Mouse (Mus musculus) lung, postnatal 0 days (tissue): ENCODE measurements around the gene Rpl3. TPM values are rescaled to one million over a fixed set of nuclear protein-coding genes. Genes with fewer than 3 reads are reported as not detected.

Source experiments
- ATAC-seq: fragments of 200-750 bp; cut with Nextera tagmentation; 2 replicates; pipeline ENCODE4 v1.8.0; 2017; ENCODE audit warnings: moderate library complexity
- DNase-seq: peaks from one replicate; pipeline ENCODE4 v3.0.0-alpha.2; 2016; ENCODE audit warnings: low spot score
- H3K27ac ChIP-seq: fragments of 300-500 bp; sonication (generic); 2 replicates; pipeline ENCODE4 v1.5.1; 2014; ENCODE audit warnings: antibody characterized with exemption, mild to moderate bottlenecking, low read length, mixed read lengths
- H3K27me3 ChIP-seq: fragments of 300-500 bp; sonication (generic); replicated peaks from 2 replicates; pipeline ENCODE4 v1.6.1; 2014; ENCODE audit warnings: low read length, mixed read lengths; ENCODE audit not compliant: insufficient read depth
- H3K36me3 ChIP-seq: fragments of 300-500 bp; sonication (generic); 2 replicates; pipeline ENCODE4 v1.6.1; 2014; ENCODE audit warnings: low read length, mixed read lengths; ENCODE audit not compliant: insufficient read depth
- H3K4me1 ChIP-seq: fragments of 300-500 bp; sonication (generic); 2 replicates; pipeline ENCODE4 v1.6.1; 2014; ENCODE audit warnings: antibody characterized with exemption, low read depth, low read length, mixed read lengths; ENCODE audit not compliant: insufficient read depth
- H3K4me2 ChIP-seq: fragments of 300-500 bp; sonication (generic); replicated peaks from 2 replicates; pipeline ENCODE4 v1.6.1; 2014; ENCODE audit warnings: low read depth, mild to moderate bottlenecking, low read length, moderate library complexity, mixed read lengths
- H3K4me3 ChIP-seq: fragments of 300-500 bp; sonication (generic); 2 replicates; pipeline ENCODE4 v1.5.1; 2014; ENCODE audit warnings: low read depth, low read length
- H3K9ac ChIP-seq: fragments of 300-500 bp; sonication (generic); replicated peaks from 2 replicates; pipeline ENCODE4 v1.6.1; 2014; ENCODE audit warnings: low read depth, mild to moderate bottlenecking
- H3K9me3 ChIP-seq: fragments of 300-500 bp; sonication (generic); 2 replicates; pipeline ENCODE4 v1.6.1; 2016; ENCODE audit warnings: low read length, mixed read lengths
- CTCF ChIP-seq: IDR thresholded peaks from 2 replicates; pipeline ENCODE4 v1.5.1; 2016; ENCODE audit warnings: antibody characterized with exemption, mild to moderate bottlenecking
- EP300 ChIP-seq: IDR thresholded peaks from 2 replicates; pipeline ENCODE4 v1.6.1; 2016; ENCODE audit warnings: antibody characterized with exemption, mild to moderate bottlenecking, control low read depth
- WGBS: fragments of 180-500 bp; shearing (Covaris S2); extraction: QIAGEN DNeasy Blood & Tissue Kit; methylation state at CpG from one replicate; pipeline ENCODE4 v1.1.7; 2014; 5-methylcytosine and 5-hydroxymethylcytosine counted together
- microRNA-seq: library from miRNA; unstranded; fragments of <30 nt; microRNA quantifications from one replicate; pipeline ENCODE4, GENCODE M21; 2016
- polyA plus RNA-seq: library from polyadenylated mRNA; unstranded; fragments of >200 nt; fragmentation: Nextera tagmentation; extraction: Ambion mirVana; gene quantifications from 2 replicates; pipeline ENCODE4 v1.2.1, GENCODE M21; 2015

Rpl3 gene
- polyA plus RNA-seq, 1 experiment from 2014 or later, result 577 TPM

DNA sequence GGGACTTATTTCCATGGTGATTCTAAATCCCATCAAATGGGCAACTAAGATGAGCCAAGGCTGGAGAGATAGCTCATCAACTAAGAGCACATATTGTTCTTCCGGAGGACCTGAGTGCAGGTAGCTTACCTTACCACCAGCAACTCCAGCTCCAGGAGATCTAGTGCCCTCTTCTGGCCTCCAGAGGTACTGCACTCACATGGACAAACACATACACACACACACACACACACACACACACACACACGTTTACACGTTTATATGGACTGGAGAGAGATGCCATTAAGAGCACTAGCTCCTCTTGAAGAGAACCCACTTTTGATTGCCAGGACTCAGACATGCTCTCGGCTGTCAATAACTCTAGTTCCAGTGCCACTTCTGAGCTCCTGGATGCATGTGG lies 60.5 kb downstream of the Rpl3 start:
- no peak for DNase-seq
- Histone ChIP-seq H3K27ac (no peak overlapping the region), H3K4me3 (no peak overlapping the region), H3K9me3 (no peaks in the 10 kb centered on the region), H3K36me3 (no peaks in the 10 kb centered on the region), H3K27me3 (no peaks in the 10 kb centered on the region), H3K9ac (no peak overlapping the region), H3K4me1 (no peaks in the 10 kb centered on the region), H3K4me2 (no peak overlapping the region)
- ATAC-seq, result no peak
- no peak for TF ChIP-seq EP300
- TF ChIP-seq CTCF, result peak; percentile 48
- WGBS, result 91% methylated on average over 4 of the region's 4 CpGs

DNA sequence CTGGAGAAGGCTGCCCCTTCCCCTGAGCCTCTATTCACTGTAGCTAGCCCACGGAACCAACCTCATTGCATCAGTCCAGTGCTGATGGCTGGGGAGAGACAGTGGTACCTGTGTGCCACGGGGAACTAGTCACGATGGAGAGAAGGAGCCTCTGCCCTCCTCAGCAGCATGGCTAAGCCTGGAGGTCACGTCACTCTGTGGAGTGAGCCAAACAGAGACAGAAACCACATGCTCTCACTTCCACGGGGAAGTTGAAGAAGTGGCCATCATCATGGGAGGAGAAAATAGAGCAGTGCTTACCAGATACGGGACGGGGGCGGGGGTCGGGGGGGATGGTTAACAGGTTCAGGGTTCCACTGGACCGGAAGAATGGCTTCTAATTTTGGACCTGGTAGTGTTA lies 61.3 kb downstream of the Rpl3 start:
- 84% methylated on average over 10 of the region's 10 CpGs for WGBS
- Histone ChIP-seq H3K27ac (no peak overlapping the region), H3K4me2 (no peak overlapping the region), H3K27me3 (no peaks in the 10 kb centered on the region), H3K9ac (no peak overlapping the region), H3K36me3 (no peaks in the 10 kb centered on the region), H3K4me1 (no peaks in the 10 kb centered on the region), H3K4me3 (no peak overlapping the region), H3K9me3 (no peaks in the 10 kb centered on the region)
- no peak for DNase-seq
- ATAC-seq, result no peak
- TF ChIP-seq EP300, result no peak
- TF ChIP-seq CTCF, result no peak

DNA sequence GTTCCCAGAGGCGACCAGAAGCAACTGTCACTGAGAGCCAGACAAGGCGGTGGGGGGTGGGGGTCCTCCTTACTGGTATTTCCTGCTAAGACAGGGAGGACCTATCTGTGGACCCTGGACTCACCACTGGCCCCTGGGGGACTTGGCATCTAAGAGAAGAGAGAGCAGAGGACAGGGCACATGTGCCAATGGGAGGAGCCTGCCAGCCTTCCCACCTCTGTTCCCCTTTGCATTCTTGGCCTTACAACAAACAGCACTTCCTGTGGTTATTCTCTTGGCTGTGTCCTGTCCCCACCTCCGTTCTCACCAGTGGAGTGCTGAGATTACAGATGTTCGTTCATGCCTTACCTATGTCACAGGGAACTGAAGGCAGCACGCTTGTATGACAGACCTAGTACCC lies 62.8 kb downstream of the Rpl3 start:
- Histone ChIP-seq H3K27me3 (no peaks in the 10 kb centered on the region), H3K36me3 (no peaks in the 10 kb centered on the region), H3K4me2 (no peak overlapping the region), H3K27ac (no peak overlapping the region), H3K4me3 (no peak overlapping the region), H3K9ac (no peak overlapping the region), H3K9me3 (no peaks in the 10 kb centered on the region), H3K4me1 (peaks cover 5% of the 10 kb centered on the region; the same call in 1 of the 2 replicates)
- TF ChIP-seq CTCF, result no peak
- TF ChIP-seq EP300, result no peak
- ATAC-seq, result no peak
- no peak for DNase-seq
- 48% methylated on average over 5 of the region's 5 CpGs for WGBS

Small RNAs within 50 kb of the gene (microRNA-seq; reads per million reads assigned to microRNA genes)
- gene Snord43, result 35.5 reads per million, percentile 37 among the genes with 10 or more reads in this experiment

Other genes with a start within 250 kb of the Rpl3 start
- 24.8 and 29.5 TPM in 2 replicates for gene Apobec3, start 200.2 kb downstream of the Rpl3 start, polyA plus RNA-seq
- gene Cbx7, start 120.7 kb downstream of the Rpl3 start, polyA plus RNA-seq, result 4.1 and 4.5 TPM in 2 replicates
- gene Pdgfb, start 76.9 kb downstream of the Rpl3 start, polyA plus RNA-seq, result 10.5 and 14.2 TPM in 2 replicates
- gene Syngr1, start 534 bp downstream of the Rpl3 start, polyA plus RNA-seq, result 34.4 and 35.3 TPM in 2 replicates
- 18.1 and 19.1 TPM in 2 replicates for gene Tab1, start 41.3 kb upstream of the Rpl3 start, polyA plus RNA-seq
- gene Mgat3, start 81.9 kb upstream of the Rpl3 start, polyA plus RNA-seq, result 3.0 and 3.9 TPM in 2 replicates
- gene Mief1, start 142.2 kb upstream of the Rpl3 start, polyA plus RNA-seq, result 13.2 and 13.7 TPM in 2 replicates
- not detected in 2 replicates for gene AC140267.1, start 144.0 kb upstream of the Rpl3 start, polyA plus RNA-seq
- gene Atf4, start 163.3 kb upstream of the Rpl3 start, polyA plus RNA-seq, result 113 and 115 TPM in 2 replicates
- 34.7 and 36.1 TPM in 2 replicates for gene Rps19bp1, start 172.4 kb upstream of the Rpl3 start, polyA plus RNA-seq
- not detected in 2 replicates for gene Cacna1i, start 195.4 kb upstream of the Rpl3 start, polyA plus RNA-seq